Mouse (Mus musculus) ovary, postnatal 36 days (tissue): ENCODE results near the gene Gse1.

Experiments used
- DNase-seq: peaks from one replicate; pipeline ENCODE4 v3.0.0; 2022; ENCODE audit warnings: low spot score, mixed read lengths

Gene Gse1

GRCm38 (mm10) chr8:120212596-120212995 lies 15.7 kb upstream of the Gse1 start:
- DNase-seq = no peak

DNA sequence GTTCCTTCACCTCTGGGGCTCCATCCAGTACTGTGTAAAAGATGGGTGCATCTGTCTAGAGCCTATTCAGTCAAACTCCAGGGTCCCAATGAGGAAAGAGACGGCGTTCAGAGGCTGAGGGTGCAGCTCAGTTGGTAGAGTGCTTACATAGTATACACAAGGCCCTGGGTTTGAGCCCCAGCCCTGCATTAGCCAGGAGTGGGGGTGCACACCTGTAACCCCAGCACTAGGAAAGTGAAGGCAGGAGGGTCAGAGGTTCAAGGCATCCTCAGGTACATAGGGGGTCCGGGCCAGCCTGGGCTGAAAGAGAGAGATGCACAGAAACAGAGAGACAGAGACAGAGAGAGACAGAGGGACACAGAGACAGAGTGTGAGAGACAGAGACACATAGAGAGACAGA lies 15.0 kb upstream of the Gse1 start:
- DNase-seq = no peak

DNA sequence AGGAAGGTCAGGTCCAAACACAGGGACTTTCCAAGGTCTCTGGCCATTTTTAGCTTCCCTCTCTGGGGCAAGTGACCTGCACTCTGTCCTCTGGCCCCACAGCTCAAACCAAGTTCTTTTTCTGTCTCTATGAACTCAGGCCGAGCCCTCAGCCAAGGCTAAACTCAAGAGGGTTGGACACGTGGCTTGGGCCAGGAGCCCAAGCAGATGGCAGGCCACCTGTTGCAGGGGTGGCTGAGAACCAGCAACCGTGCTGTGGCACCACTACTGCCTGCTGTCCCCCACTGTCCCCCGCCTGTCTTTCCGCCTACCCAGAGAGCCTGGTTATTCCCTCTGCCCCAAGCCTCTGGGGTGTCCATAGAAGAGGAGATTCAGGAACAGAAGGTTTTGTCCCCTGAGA lies 14.3 kb upstream of the Gse1 start:
- no peak for DNase-seq

- DNase-seq = no peak
Measured at GRCm38 (mm10) chr8:120215416-120216141, 12.7 kb upstream of the Gse1 start.

DNA sequence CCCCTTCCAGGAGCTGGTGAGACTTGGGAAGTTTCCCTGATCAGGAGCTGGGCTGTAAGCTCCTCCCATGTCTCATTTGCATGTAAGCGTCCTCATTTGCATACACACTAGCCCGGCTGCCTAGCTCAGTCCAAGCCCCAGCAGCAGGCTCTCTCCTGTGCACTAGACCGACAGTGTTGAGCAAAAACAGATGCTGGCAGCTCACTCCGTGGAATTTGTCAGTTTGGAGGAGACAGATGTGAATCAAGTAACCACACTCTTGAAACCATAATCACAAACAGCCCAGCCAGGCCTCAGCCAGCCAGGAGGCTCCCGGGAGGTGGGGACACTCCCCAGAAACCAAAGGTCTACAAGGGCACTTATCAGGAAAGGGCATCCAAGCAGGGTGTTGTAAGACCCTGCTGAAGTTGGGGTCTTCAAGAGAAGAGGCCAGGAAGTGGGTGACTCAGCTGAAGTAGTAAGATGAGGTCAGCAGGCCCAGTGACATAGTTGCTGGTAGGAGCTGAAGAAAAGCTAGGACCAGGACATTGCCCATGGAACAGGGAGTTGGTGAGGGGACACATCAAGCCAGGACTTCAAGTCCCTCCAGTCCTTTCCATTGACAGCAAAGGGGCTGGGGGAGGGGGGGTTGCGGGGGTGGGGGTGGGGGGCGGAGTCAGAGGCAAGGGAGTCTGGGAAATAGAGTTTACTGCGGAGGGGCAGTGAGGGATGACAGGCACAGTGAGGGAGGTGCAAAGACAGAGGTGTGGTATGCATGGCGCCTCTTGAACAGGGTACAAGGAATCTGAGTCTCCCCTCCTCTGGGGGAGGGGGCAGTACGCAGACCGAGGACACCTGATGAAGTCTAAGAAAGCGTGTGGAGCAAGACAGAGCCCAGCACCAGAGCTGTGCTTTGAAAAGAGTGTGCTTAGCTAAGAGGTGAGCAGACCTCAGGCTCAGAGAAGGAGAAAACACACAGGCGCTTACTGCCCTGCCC lies 11.1 kb upstream of the Gse1 start:
- no peak for DNase-seq

- DNase-seq = no peak
Measured at GRCm38 (mm10) chr8:120222548-120222947, 5.7 kb upstream of the Gse1 start.

DNA sequence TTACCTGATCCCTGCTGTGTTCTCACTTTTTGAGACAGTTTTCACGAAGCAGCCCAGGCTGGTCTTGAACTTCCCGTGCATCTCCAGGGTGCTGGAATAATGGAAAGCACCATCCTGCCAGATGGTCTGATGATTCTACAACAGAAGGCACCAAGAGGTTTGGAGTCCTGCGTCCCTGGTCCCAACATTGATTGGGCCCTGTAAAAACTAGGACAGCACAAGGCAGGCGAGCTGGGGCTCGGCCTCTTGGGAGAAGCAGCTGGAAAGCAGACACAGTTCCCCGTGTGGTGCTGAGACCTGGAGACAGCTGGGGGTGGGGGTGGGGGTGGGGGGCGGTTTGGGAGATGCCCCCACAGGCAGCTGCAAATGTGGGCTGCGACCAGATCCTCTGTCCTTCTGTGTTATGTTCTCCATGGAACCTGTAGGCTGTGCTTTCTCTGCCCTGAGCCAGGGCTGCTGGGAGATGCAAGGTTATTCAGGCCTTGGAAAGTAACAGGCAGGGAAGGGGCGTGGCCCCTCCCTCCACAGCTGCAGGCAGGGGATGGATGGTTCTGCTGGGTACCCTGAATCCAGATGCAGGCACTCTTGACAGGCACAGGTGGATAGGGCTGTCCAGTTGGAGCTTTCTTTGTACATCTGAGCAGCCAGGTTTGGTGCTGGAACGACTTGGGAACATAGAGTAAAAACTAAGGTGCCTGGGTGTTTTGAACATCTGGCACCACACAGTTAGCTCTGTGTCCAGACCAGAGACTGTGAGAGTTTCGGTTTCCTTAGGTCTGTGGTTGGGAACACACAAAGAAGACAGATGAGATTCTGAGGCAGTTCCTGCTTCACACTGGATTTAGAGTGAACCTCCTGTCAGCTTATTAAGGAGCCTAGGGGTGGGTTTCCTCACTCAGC lies 3.5 kb upstream of the Gse1 start:
- no peak for DNase-seq

GRCm38 (mm10) chr8:120225421-120226151 lies 2.7 kb upstream of the Gse1 start:
- DNase-seq = no peak

- no peak for DNase-seq
Measured at GRCm38 (mm10) chr8:120226700-120227577, 1.3 kb upstream of the Gse1 start.

DNA sequence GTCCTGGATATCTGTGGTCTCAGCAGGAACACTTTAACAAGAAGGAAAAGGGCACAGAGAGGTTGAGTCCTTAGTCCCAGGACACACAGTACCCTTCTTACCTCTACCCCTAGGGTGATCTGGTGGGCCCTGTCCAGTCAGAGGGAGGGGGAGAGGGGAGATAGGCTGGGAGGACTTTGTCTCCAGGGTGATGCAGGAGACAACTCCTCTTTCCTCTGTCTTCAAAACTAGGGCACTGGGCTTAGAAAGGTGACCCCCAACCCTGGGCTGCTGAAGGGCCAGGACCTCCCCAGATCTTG lies 729 bp upstream of the Gse1 start:
- no peak for DNase-seq

DNA sequence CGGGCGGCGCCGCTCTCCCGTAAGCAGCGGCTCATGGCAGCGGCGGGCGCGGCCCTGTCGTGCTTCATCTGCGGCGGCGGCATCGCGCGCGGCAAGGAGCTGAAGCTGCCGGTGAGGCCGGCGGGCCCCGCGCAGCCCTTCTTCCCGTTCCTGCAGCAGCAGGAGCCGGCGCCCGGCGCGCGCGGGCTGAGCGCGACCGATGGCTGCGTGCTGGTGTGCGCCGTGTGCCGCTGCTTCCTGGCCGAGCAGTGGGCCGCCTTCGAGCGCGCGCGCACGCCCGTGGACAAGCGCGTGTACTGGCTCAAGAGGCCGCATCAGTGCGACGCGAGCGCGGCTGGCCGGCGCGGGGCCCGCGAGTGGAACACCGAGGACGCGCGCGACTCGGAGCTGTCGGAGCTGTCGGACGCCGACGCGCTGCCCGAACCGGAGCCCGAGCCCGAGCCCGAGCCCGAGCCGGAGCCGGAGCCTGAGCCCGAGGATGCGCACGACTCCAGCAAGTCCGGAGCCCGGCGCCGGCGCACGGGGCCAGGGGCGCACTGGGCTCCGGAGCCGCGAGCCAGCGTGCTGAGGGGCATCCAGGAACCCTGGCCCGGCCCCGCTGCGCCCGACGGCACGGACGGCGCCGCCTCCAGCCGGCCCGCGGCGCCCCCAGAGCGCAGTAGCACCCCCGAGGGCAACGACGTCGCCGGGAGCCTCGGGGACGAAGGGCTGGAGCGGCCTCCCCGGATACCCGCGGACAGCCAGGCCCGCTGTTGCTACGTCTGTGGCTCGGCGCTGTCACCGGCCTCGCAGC lies 721 bp downstream of the Gse1 start:
- DNase-seq = no peak

DNA sequence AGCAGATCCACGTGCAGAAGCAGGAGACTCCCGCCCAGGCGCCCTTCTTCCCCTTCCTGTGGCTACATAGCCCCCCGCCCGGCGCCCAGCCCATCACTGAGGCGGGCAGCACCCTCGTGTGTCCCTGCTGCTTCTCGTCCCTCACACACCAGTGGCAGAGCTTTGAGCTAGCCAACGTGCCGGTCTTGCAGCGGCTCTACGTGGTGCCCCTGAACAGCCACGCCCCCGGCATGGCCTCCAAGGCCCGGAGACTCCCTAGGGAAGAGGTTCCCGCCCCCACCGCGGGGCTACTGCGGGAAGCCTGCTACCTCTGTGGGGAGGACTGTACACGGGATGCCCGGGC lies 1.3 kb downstream of the Gse1 start:
- DNase-seq = peak; percentile 46

DNA sequence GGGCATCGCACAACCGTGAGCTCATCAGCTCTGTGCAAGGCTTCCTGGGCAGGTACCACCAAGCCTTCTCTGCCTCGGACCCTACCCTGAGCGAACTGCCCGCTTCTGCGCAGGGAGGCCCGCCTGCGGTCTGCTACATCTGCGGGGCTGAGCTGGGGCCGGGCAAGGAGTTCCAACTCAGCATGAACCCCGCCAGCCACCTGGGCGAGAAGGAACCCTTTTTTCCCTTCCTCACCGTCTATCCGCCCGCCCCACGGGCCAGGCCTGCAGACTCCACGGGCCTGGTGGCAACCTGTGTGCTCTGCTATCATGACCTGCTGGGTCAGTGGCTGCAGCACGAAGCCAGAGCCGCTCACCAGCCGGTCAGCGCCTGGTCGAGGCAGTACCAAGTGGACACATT lies 1.8 kb downstream of the Gse1 start:
- no peak for DNase-seq

GRCm38 (mm10) chr8:120230715-120231614 lies 2.7 kb downstream of the Gse1 start:
- no peak for DNase-seq

DNA sequence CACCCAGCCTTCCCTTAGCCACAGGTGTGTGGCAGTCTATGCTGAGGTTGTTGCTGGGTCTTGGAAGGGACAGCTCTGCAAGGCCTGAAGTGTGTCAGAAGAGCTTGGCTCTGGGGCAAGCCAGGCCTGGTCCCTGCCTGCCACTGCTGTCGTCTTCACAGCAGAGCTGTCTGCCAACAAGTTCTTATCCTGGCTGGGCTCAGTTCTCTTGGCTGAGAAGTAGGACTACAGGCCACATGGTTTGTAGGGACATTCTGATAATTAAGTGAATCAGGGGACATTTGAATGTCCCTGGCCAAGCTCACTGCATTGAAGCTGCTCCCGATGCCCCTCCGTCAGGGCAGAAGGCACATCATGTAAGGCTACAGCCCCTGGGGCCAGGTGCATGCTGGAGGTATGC lies 3.6 kb downstream of the Gse1 start:
- no peak for DNase-seq

GRCm38 (mm10) chr8:120232398-120232797 lies 4.1 kb downstream of the Gse1 start:
- DNase-seq = no peak

GRCm38 (mm10) chr8:120232913-120233312 lies 4.7 kb downstream of the Gse1 start:
- DNase-seq = no peak

DNA sequence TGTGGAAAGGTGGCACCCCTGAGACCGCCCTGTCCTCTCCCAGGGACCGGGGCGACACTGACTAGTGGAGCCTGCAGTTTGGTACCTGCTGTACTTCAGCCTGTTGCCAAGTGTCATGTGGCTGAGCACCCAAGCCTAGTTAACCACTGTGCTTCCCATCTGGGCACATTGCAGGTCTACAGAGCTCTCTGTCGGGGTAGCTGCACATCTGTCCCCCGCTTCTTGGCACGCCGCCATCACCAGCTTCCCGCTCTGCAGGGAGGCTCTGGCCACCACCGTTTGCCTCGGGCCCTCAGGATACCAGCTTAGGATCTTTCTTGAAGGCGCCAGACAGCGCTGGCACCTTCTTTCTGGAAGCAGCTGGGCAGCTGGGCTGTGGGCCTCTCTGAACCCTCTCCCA lies 6.2 kb downstream of the Gse1 start:
- no peak for DNase-seq

- DNase-seq = no peak
Measured at GRCm38 (mm10) chr8:120234866-120235265, 6.6 kb downstream of the Gse1 start.
